Mouse (Mus musculus) stomach, postnatal 0 days (tissue): ENCODE measurements at regions not wholly inside any gene's neighbourhood (a gene's known extent, or its start where the extent isn't known, plus 50 kb on each side); places are given as distances from the start of the nearest gene placed in this dataset.

ENCODE experiments used
- ATAC-seq: fragments of 200-750 bp; cut with Nextera tagmentation; 2 replicates; pipeline ENCODE4 v1.8.0; 2017; ENCODE audit not compliant: low FRiP score, low TSS enrichment
- DNase-seq: peaks from one replicate; pipeline ENCODE4 v3.0.0-alpha.2; 2016; ENCODE audit warnings: low spot score
- H3K27ac ChIP-seq: fragments of 300-500 bp; sonication (generic); replicated peaks from 2 replicates; pipeline ENCODE4 v1.5.1; 2014; ENCODE audit warnings: mild to moderate bottlenecking, control low read depth
- H3K27me3 ChIP-seq: fragments of 300-500 bp; sonication (generic); 2 replicates; pipeline ENCODE4 v1.6.1; 2014; ENCODE audit warnings: low read length; ENCODE audit not compliant: control insufficient read depth, insufficient read depth
- H3K36me3 ChIP-seq: fragments of 300-500 bp; sonication (generic); 2 replicates; pipeline ENCODE4 v1.6.1; 2014; ENCODE audit warnings: low read length, mixed read lengths; ENCODE audit not compliant: control insufficient read depth, insufficient read depth
- H3K4me1 ChIP-seq: fragments of 300-500 bp; sonication (generic); replicated peaks from 2 replicates; pipeline ENCODE4 v1.6.1; 2014; ENCODE audit warnings: antibody characterized with exemption; ENCODE audit not compliant: control insufficient read depth, insufficient read depth
- H3K4me2 ChIP-seq: fragments of 300-500 bp; sonication (generic); replicated peaks from 2 replicates; pipeline ENCODE4 v1.6.1; 2014; ENCODE audit warnings: low read depth, mild to moderate bottlenecking, control low read depth, moderate library complexity
- H3K4me3 ChIP-seq: fragments of 300-500 bp; sonication (generic); 2 replicates; pipeline ENCODE4 v1.5.1; 2014; ENCODE audit warnings: low read depth, low read length, control low read depth
- H3K9ac ChIP-seq: fragments of 300-500 bp; sonication (generic); 2 replicates; pipeline ENCODE4 v1.6.1; 2014; ENCODE audit warnings: mild to moderate bottlenecking, low read length, control low read depth, mixed read lengths
- H3K9me3 ChIP-seq: fragments of 300-500 bp; sonication (generic); 2 replicates; pipeline ENCODE4 v1.6.1; 2016; ENCODE audit warnings: low read length; ENCODE audit not compliant: control insufficient read depth
- CTCF ChIP-seq: IDR thresholded peaks from 2 replicates; pipeline ENCODE4 v1.5.1; 2016; ENCODE audit warnings: antibody characterized with exemption, low read depth, mild to moderate bottlenecking, moderate library complexity
- EP300 ChIP-seq: optimal IDR thresholded peaks from 2 replicates; pipeline ENCODE3; 2016; ENCODE audit warnings: antibody characterized with exemption
- WGBS: fragments of 180-500 bp; shearing (Covaris S2); extraction: QIAGEN DNeasy Blood & Tissue Kit; methylation state at CpG from one replicate; pipeline ENCODE4 v1.1.7; 2014; 5-methylcytosine and 5-hydroxymethylcytosine counted together

DNA sequence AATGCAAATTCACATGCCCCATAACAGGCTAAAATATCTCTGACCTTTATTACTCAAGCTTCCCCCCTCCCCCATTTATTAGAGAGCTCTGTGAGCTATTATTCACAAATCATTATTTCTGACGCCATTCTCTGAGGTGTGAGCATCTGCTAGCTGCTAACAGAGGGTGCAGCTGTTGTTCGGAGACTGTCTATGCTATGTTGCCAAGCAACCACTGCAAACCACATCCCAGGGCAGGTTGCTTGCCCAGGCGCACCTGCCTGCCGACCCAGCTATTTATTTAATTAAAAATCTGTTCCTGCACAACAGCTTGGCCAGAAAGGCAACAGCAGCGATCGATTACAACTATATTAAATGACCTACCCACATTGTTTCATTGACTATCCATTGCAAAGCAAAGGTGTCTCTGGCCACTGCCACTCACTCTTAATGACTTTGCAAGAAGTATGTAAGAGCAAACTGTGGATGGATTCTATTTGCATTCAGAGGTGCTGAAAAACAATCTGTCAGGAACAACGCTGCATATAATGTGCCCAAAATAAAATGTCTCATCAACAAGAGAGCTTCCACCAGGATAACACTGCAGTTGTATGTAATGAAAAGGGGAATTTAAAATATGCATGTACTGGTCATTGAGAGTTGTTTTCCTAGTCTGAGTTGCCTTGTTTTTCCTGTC lies 84.2 kb upstream of the Cacna2d1 start:
- Histone ChIP-seq H3K27ac (no peak overlapping the region), H3K36me3 (no peaks in the 10 kb centered on the region), H3K27me3 (no peaks in the 10 kb centered on the region), H3K4me2 (no peak overlapping the region), H3K4me3 (no peak overlapping the region), H3K4me1 (no peaks in the 10 kb centered on the region), H3K9ac (no peak overlapping the region), H3K9me3 (no peaks in the 10 kb centered on the region)
- DNase-seq (no peak), ATAC-seq (no peak)
- TF ChIP-seq EP300 (no peak), CTCF (no peak)
- WGBS = 36% methylated on average over 7 of the region's 7 CpGs

DNA sequence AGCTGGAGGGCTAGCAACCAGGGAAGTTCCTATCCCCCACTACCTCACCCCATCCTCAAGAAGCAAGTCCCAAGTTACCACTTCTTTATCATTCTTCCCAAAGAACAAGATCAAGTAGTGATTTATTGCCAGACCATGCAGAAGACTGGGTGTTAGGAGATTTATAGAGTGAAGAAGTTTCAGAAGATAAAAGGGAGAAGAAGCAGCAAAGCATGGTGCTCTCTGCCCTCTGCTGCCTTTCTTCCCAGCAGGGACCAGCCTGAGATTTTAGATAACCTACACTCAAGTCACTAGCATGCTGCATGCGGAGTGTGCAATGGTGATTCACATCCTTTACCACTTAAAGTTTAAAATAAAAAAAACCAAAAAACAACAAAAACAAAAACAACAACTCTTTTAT lies 79.7 kb upstream of the Cacna2d1 start:
- Histone ChIP-seq H3K9me3 (no peaks in the 10 kb centered on the region), H3K27me3 (no peaks in the 10 kb centered on the region), H3K9ac (no peak overlapping the region), H3K4me1 (no peaks in the 10 kb centered on the region), H3K4me3 (no peak overlapping the region), H3K4me2 (no peak overlapping the region), H3K36me3 (no peaks in the 10 kb centered on the region), H3K27ac (no peak overlapping the region)
- WGBS = 68% methylated on average over 1 of the region's 1 CpGs
- DNase-seq (no peak), ATAC-seq (no peak)
- TF ChIP-seq EP300 (no peak), CTCF (no peak)

DNA sequence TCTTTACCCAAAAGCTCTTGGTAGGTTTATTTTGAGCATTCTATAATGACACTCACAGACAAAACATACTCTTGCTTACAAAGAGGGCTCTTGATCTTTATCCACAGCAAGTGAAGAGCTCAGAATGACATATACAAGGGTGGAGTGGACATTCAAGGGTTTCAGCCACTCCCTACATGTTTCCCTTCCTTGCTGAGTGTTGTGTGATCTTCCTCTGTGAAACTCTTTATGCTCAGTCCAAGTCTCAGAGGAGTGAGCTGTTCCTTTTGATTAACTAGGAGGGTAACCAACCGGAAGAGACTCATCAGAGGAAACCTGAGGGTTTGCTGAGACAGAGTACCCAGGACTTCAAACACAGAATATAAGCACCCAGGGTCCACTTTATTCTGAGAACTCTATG lies 77.5 kb upstream of the Cacna2d1 start:
- no peaks in the 10 kb centered on the region for H3K36me3 ChIP-seq
- no peak for ATAC-seq

GRCm38 (mm10) chr5:15874065-15874464 lies 60.4 kb upstream of the Cacna2d1 start:
- Histone ChIP-seq H3K9me3 (no peaks in the 10 kb centered on the region), H3K4me2 (no peak overlapping the region), H3K4me1 (no peaks in the 10 kb centered on the region), H3K9ac (no peak overlapping the region), H3K27me3 (no peaks in the 10 kb centered on the region), H3K4me3 (no peak overlapping the region), H3K36me3 (no peaks in the 10 kb centered on the region), H3K27ac (no peak overlapping the region)
- TF ChIP-seq CTCF = no peak
- no peak for TF ChIP-seq EP300
- ATAC-seq (no peak), DNase-seq (no peak)
- WGBS = 51% methylated on average over 3 of the region's 3 CpGs

More for the DNA sequence above, 77.5 kb upstream of the Cacna2d1 start:
- TF ChIP-seq EP300 (no peak), CTCF (no peak)
- WGBS = 59% methylated on average over 1 of the region's 1 CpGs
- Histone ChIP-seq H3K4me2 (no peak overlapping the region), H3K4me1 (no peaks in the 10 kb centered on the region), H3K9ac (no peak overlapping the region), H3K27ac (no peak overlapping the region), H3K9me3 (no peaks in the 10 kb centered on the region), H3K4me3 (no peak overlapping the region), H3K27me3 (no peaks in the 10 kb centered on the region)
- no peak for DNase-seq

- no peak for ATAC-seq
- Histone ChIP-seq H3K4me1 (no peaks in the 10 kb centered on the region), H3K9ac (no peak overlapping the region), H3K36me3 (no peaks in the 10 kb centered on the region), H3K9me3 (no peaks in the 10 kb centered on the region), H3K27me3 (no peaks in the 10 kb centered on the region), H3K4me3 (no peak overlapping the region), H3K4me2 (no peak overlapping the region), H3K27ac (no peak overlapping the region)
- no peak for DNase-seq
- TF ChIP-seq CTCF (no peak), EP300 (no peak)
Measured at GRCm38 (mm10) chr5:15883004-15883403, 51.5 kb upstream of the Cacna2d1 start.
